Mouse (Mus musculus) embryonic facial prominence, embryonic 10.5 days (tissue): ENCODE results near the gene Scin. TPM values are rescaled to one million over a fixed set of nuclear protein-coding genes. Genes with fewer than 3 reads are reported as not detected.

ENCODE experiments used
- DNase-seq: peaks from one replicate; pipeline ENCODE4 v3.0.0-alpha.2; 2017; ENCODE audit warnings: low spot score
- H3K27ac ChIP-seq: fragments of 300-500 bp; sonication (generic); replicated peaks from 2 replicates; pipeline ENCODE4 v1.5.1; 2016; ENCODE audit warnings: mild to moderate bottlenecking
- H3K27me3 ChIP-seq: fragments of 300-500 bp; sonication (generic); replicated peaks from 2 replicates; pipeline ENCODE4 v1.6.1; 2016; ENCODE audit warnings: low read depth, mild to moderate bottlenecking; ENCODE audit not compliant: poor library complexity, severe bottlenecking
- H3K36me3 ChIP-seq: fragments of 300-500 bp; sonication (generic); replicated peaks from 2 replicates; pipeline ENCODE4 v1.6.1; 2016; ENCODE audit warnings: mild to moderate bottlenecking, moderate library complexity
- H3K4me1 ChIP-seq: fragments of 300-500 bp; sonication (generic); 2 replicates; pipeline ENCODE4 v1.6.1; 2016
- H3K4me3 ChIP-seq: fragments of 300-500 bp; sonication (generic); 2 replicates; pipeline ENCODE4 v1.5.1; 2016; ENCODE audit warnings: mild to moderate bottlenecking, moderate library complexity
- H3K9me3 ChIP-seq: fragments of 300-500 bp; sonication (generic); 2 replicates; pipeline ENCODE4 v1.6.1; 2016; ENCODE audit warnings: mild to moderate bottlenecking
- WGBS: fragments of 180-500 bp; shearing (Covaris S2); methylation state at CpG from one replicate; pipeline ENCODE4 v1.1.7; 2016; 5-methylcytosine and 5-hydroxymethylcytosine counted together
- polyA plus RNA-seq: library from polyadenylated mRNA; unstranded; fragments of >200 nt; fragmentation: Nextera tagmentation; extraction: Ambion mirVana; gene quantifications from 2 replicates; pipeline ENCODE4 v1.2.1, GENCODE M21; 2016

The Scin gene
- polyA plus RNA-seq, 1 experiment from 2014 or later: not detected

DNA sequence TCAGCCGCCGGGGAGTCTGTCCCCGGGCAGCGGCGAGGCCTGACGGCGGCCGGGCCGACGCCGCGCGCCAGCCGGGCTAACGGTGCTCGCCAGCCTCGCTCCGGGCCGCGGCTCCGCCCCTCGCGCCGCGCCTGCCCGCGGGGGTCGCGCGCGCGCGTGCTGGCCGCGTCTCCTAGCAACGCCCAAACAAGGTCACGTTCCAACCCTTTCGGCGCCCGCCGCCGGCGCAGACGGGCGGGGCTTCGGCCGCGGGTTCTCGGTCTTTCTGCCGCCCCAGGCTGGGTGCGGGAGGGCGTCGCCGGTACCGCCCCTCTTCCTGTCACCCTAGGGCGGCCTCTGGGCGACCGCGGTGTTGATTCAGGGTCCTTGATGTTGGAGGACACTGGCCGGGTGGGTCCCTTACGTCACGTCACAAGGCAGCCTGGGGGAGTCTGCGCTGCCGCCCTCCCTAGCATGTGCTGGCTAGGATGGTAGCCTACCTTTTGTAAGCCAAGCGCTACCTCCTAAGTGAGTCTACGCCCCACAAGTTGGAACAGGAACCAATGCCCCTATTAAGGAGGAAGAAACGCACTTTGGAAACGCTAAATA lies 96.1 kb downstream of the Scin start, which contains the start of gene Arl4a:
Gene Arl4a, minus strand, starts transcription at position 150 of the 588 bp plus-strand sequence.
- 0 out of 2 replicates have a peak, but pooled peaks cover 7% of the 10 kb centered on the region for H3K27me3 ChIP-seq
- under 1% methylated on average over 68 of the region's 68 CpGs for WGBS
- peak within 1 kb of the TSS; percentile 89 for H3K27ac ChIP-seq
- peak; percentile 92 for DNase-seq
- peaks cover 8% of the 10 kb centered on the region for H3K4me1 ChIP-seq
- H3K36me3 ChIP-seq: no peaks in the 10 kb centered on the region
- no peaks in the 10 kb centered on the region for H3K9me3 ChIP-seq
- peak within 1 kb of the TSS; percentile 84 for H3K4me3 ChIP-seq

GRCm38 (mm10) chr12:40037226-40037813 lies 96.7 kb downstream of the Scin start:
- Histone ChIP-seq H3K27me3 (0 out of 2 replicates have a peak, but pooled peaks cover 7% of the 10 kb centered on the region), H3K27ac (peak overlapping the region; percentile 89), H3K4me1 (peaks cover 8% of the 10 kb centered on the region), H3K9me3 (no peaks in the 10 kb centered on the region), H3K4me3 (peak overlapping the region; percentile 84), H3K36me3 (no peaks in the 10 kb centered on the region)
- peak; percentile 99 for DNase-seq
- under 1% methylated on average over 60 of the region's 60 CpGs for WGBS

GRCm38 (mm10) chr12:40036666-40037065 lies 97.4 kb downstream of the Scin start:
- WGBS: 9% methylated on average over 11 of the region's 11 CpGs
- DNase-seq: peak; percentile 16
- H3K4me1 ChIP-seq: peaks cover 8% of the 10 kb centered on the region
- peak overlapping the region; percentile 84 for H3K4me3 ChIP-seq
- H3K9me3 ChIP-seq: no peaks in the 10 kb centered on the region
- H3K27ac ChIP-seq: peak overlapping the region; percentile 89
- no peaks in the 10 kb centered on the region for H3K36me3 ChIP-seq
- 0 out of 2 replicates have a peak, but pooled peaks cover 7% of the 10 kb centered on the region for H3K27me3 ChIP-seq

DNA sequence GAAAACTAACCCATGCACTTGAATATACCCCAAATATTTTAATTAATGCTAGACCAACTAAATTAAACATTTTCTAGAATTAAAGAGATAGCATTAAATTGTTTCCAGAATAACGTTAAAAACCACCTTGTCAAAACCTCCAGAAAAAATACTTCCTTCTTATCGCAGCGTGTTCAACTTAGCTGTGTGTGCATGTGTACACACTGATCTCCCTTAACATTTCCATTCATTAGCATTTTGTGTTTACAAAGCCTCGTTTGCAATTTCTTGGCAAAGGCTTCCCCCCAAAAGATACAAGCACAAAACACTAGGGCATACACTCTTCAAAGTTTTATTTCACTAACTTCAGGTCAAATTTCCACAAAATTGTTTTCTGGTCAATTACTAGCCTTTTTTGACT lies 98.5 kb downstream of the Scin start:
- Histone ChIP-seq H3K36me3 (no peaks in the 10 kb centered on the region), H3K27ac (no peak overlapping the region), H3K4me3 (peak overlapping the region; percentile 84), H3K4me1 (peaks cover 8% of the 10 kb centered on the region), H3K9me3 (no peaks in the 10 kb centered on the region), H3K27me3 (0 out of 2 replicates have a peak, but pooled peaks cover 7% of the 10 kb centered on the region)
- WGBS: 86% methylated on average over 4 of the region's 4 CpGs
- DNase-seq: no peak

DNA sequence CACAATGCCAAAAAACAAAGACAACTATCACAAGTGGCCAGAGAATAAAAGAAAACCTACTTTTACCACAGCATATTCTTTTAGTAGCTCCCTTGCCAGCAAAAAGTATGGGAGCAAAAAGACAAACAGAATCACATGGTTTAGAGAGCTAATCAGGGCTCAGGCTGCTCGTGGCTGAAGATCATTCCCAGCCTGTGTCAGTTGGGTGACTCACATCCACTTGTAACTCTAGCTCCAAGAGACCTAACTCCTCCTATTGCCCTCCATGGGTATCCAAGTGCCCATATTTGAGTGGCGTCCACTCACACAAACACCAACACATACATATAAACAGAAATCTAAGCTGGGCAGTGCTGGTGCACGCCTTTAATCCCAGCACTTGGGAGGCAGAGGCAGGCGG lies 104.8 kb downstream of the Scin start:
- Histone ChIP-seq H3K4me1 (no peaks in the 10 kb centered on the region), H3K9me3 (no peaks in the 10 kb centered on the region), H3K36me3 (no peaks in the 10 kb centered on the region), H3K4me3 (no peak overlapping the region), H3K27me3 (no peaks in the 10 kb centered on the region), H3K27ac (no peak overlapping the region)
- 84% methylated on average over 4 of the region's 4 CpGs for WGBS
- no peak for DNase-seq

DNA sequence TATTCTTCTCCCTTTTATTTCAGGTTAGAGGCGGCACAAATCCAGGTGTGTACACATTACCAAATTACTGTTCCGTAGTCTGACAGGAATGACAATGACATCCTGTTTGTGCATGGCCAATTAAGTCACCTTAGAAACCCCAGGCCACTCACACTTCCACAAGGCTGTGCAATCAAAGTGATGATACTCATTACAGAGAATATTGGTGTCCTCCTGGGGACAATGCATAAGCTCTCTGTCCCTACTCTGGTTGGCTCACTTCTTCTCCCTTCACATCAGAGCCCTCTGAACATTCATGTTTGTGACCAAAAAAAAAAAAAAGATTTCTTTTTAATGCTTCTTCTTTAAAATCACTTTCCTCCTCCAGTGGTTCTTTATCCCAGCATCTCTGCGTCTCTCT lies 106.2 kb downstream of the Scin start:
- Histone ChIP-seq H3K4me3 (no peak overlapping the region), H3K9me3 (no peaks in the 10 kb centered on the region), H3K27me3 (no peaks in the 10 kb centered on the region), H3K27ac (no peak overlapping the region), H3K36me3 (no peaks in the 10 kb centered on the region), H3K4me1 (no peaks in the 10 kb centered on the region)
- WGBS: 82% methylated on average over 3 of the region's 3 CpGs
- DNase-seq: no peak

DNA sequence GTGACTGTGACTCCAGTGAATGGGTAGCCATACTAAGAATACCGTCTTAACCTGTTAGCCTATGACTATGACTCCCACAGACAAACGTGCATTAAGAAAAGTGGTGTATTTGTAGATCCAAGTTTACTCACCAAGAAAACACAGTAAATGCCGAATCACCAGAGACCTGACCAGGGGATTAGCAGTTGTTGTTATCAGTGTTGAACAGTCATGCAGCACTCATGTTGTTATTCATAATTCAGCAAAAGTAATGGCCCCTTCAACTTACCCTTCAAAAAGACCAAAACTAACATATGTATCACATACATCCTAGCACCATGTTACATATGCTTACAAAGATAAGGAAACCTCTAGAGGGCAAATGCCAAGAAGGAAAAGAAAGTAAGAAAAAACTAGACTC lies 106.6 kb downstream of the Scin start:
- no peak for DNase-seq
- Histone ChIP-seq H3K27ac (no peak overlapping the region), H3K36me3 (no peaks in the 10 kb centered on the region), H3K9me3 (no peaks in the 10 kb centered on the region), H3K27me3 (no peaks in the 10 kb centered on the region), H3K4me1 (no peaks in the 10 kb centered on the region), H3K4me3 (no peak overlapping the region)
- 90% methylated on average over 3 of the region's 3 CpGs for WGBS

GRCm38 (mm10) chr12:40023918-40024317 lies 110.1 kb downstream of the Scin start:
- Histone ChIP-seq H3K9me3 (no peaks in the 10 kb centered on the region), H3K4me1 (no peaks in the 10 kb centered on the region), H3K27me3 (no peaks in the 10 kb centered on the region), H3K27ac (no peak overlapping the region), H3K36me3 (no peaks in the 10 kb centered on the region), H3K4me3 (no peak overlapping the region)
- WGBS: 90% methylated on average over 2 of the region's 2 CpGs
- no peak for DNase-seq

DNA sequence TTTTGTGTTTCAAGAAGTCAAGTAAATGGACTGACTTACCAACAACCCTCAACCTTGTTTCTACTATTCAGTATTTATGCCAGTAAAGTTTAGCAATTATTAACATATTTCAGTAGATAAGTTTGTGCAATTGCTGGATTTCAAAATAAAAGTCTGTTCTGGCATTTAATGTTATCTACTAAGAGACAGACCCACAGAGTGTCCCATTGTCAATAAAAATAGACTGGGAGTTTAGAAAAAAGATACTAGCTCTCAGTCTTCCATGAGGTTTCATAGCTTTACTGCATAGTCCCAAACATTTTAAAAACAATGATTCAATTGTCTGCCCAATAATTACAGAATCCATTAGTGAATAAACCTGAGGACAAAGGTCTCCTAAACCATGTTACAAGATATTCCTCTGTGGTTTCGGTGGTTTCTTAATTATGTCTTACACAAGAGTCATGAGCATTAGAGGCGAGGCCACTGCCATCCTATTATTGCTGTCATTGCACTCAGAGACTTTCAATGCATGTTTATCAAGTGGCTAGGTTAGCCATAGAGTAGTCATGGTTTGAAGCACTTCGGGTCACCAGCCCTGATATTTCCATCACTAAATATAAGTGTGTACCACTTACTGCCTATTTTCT lies 110.9 kb downstream of the Scin start:
- Histone ChIP-seq H3K27me3 (no peaks in the 10 kb centered on the region), H3K4me3 (no peak overlapping the region), H3K27ac (no peak overlapping the region), H3K36me3 (no peaks in the 10 kb centered on the region), H3K4me1 (no peaks in the 10 kb centered on the region), H3K9me3 (no peaks in the 10 kb centered on the region)
- DNase-seq: no peak
- WGBS: 80% methylated on average over 3 of the region's 3 CpGs

DNA sequence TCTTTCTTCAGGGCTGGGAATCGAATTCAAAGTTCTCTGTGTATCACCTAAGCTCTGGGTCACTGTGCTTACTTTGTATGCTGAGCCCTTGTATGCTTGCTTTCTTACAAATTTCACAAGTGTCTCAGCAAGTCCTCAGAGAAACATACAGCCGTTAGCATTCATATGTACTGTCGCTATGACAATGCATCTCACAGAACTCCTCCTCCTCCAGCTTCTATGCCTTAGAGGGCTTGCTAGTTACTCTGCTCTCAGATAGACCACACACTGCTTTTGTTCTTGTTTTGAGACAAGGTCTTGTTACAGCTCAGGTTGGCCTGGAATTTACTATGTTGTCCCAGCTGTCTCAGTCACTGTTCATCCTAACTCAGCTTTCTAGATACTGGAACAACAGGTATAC lies 111.7 kb downstream of the Scin start:
- H3K4me1 ChIP-seq: no peaks in the 10 kb centered on the region
- no peak overlapping the region for H3K27ac ChIP-seq
- WGBS: 89% methylated on average over 3 of the region's 3 CpGs
- no peak overlapping the region for H3K4me3 ChIP-seq
- no peak for DNase-seq
- no peaks in the 10 kb centered on the region for H3K9me3 ChIP-seq
- no peaks in the 10 kb centered on the region for H3K36me3 ChIP-seq
- H3K27me3 ChIP-seq: no peaks in the 10 kb centered on the region

DNA sequence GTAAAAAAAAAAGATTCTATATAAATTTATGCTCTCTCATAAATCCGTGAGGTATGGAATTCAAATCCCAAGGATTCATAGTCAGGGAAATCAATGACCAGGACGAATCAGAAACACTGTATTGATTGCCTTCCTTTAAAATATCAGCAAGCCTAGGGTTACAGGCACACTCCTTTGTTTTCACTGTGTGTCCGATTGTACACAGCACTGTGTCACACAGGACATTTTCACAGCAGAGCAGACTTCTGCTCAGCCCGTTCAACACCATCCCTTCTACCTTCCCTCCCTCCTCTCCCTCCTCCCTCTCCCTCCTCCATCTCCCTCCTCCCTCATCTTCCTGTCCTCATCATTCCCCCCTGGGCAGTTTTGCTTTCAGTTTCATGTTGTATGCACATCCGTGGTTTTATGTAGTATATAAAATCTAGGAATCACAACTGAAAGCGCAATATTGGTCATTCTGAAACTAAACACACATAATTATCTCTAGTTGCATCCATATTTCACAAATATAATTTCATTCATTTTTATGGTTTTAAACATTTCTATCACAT lies 116.0 kb downstream of the Scin start:
- WGBS: 83% methylated on average over 6 of the region's 6 CpGs
- no peak for DNase-seq

GRCm38 (mm10) chr12:40016648-40017460 lies 117.2 kb downstream of the Scin start:
- Histone ChIP-seq H3K27ac (peak overlapping the region; percentile 70), H3K4me3 (peak overlapping the region; percentile 40), H3K27me3 (no peaks in the 10 kb centered on the region), H3K36me3 (no peaks in the 10 kb centered on the region), H3K9me3 (no peaks in the 10 kb centered on the region), H3K4me1 (no peaks in the 10 kb centered on the region)
- whole genome bisulfite sequencing: 42% methylated on average over 19 of the region's 19 CpGs
- peak; percentile 31 for DNase-seq

More for the DNA sequence above, 116.0 kb downstream of the Scin start:
- Histone ChIP-seq H3K4me3 (no peak overlapping the region), H3K4me1 (no peaks in the 10 kb centered on the region), H3K9me3 (no peaks in the 10 kb centered on the region), H3K27ac (no peak overlapping the region), H3K27me3 (no peaks in the 10 kb centered on the region), H3K36me3 (no peaks in the 10 kb centered on the region)
